Mouse (Mus musculus): ENCODE measurements around the gene 4930544D05Rik.

Gene 4930544D05Rik

GRCm38 (mm10) chr11:70643051-70643450, 27.4 kb downstream of the 4930544D05Rik start:
- DNase-seq (ENCODE audit: low read depth, low spot score): no peak

GRCm38 (mm10) chr11:70644564-70645103, 29.0 kb downstream of the 4930544D05Rik start:
- DNase-seq (ENCODE audit: low read depth, low spot score): no peak

- DNase-seq (ENCODE audit: low read depth, low spot score): no peak
Observed at GRCm38 (mm10) chr11:70645461-70646258, 30.0 kb downstream of the 4930544D05Rik start.

GRCm38 (mm10) chr11:70646259-70646555, 30.6 kb downstream of the 4930544D05Rik start:
- no peak for DNase-seq (ENCODE audit: low read depth, low spot score)

- DNase-seq (ENCODE audit: low read depth, low spot score): peak; percentile 99
Observed at GRCm38 (mm10) chr11:70646691-70647650, 31.3 kb downstream of the 4930544D05Rik start, which contains the start of the genes Rnf167 and Slc25a11. TSS of gene Rnf167 (plus strand) at chr11:70647235. TSS of gene Slc25a11 (minus strand) at chr11:70647479.

GRCm38 (mm10) chr11:70647716-70648420, 32.2 kb downstream of the 4930544D05Rik start:
- no peak for DNase-seq (ENCODE audit: low read depth, low spot score)

- DNase-seq (ENCODE audit: low read depth, low spot score): no peak
Observed at GRCm38 (mm10) chr11:70648512-70648911, 32.9 kb downstream of the 4930544D05Rik start.

GRCm38 (mm10) chr11:70649185-70649734, 33.6 kb downstream of the 4930544D05Rik start:
- DNase-seq (ENCODE audit: low read depth, low spot score): no peak

GRCm38 (mm10) chr11:70650322-70651175, 34.9 kb downstream of the 4930544D05Rik start:
- no peak for DNase-seq (ENCODE audit: low read depth, low spot score)

- DNase-seq (ENCODE audit: low read depth, low spot score): no peak
Observed at GRCm38 (mm10) chr11:70651391-70651790, 35.7 kb downstream of the 4930544D05Rik start.

- DNase-seq (ENCODE audit: low read depth, low spot score): no peak
Observed at GRCm38 (mm10) chr11:70652029-70652883, 36.6 kb downstream of the 4930544D05Rik start.

GRCm38 (mm10) chr11:70652884-70653344, 37.3 kb downstream of the 4930544D05Rik start:
- DNase-seq (ENCODE audit: low read depth, low spot score): no peak

- DNase-seq (ENCODE audit: low read depth, low spot score): no peak
Observed at GRCm38 (mm10) chr11:70653345-70654197, 37.9 kb downstream of the 4930544D05Rik start.

GRCm38 (mm10) chr11:70654198-70654922, 38.7 kb downstream of the 4930544D05Rik start, which contains the start of gene Pfn1:
TSS of gene Pfn1 (minus strand) at chr11:70654644.
- DNase-seq (ENCODE audit: low read depth, low spot score): peak; percentile 72

GRCm38 (mm10) chr11:70654923-70655570, 39.4 kb downstream of the 4930544D05Rik start:
- peak; percentile 67 for DNase-seq (ENCODE audit: low read depth, low spot score)

- DNase-seq (ENCODE audit: low read depth, low spot score): no peak
Observed at GRCm38 (mm10) chr11:70655571-70656455, 40.2 kb downstream of the 4930544D05Rik start.
